Mouse (Mus musculus) brown adipose tissue, adult 24 weeks (tissue): ENCODE measurements at regions not wholly inside any gene's neighbourhood (a gene's known extent, or its start where the extent isn't known, plus 50 kb on each side); places are given as distances from the start of the nearest gene placed in this dataset.

Source experiments
- H3K27ac ChIP-seq: fragments of 200-500 bp; replicated peaks from 2 replicates; pipeline ENCODE4 v1.5.1; 2012; ENCODE audit warnings: low read depth, mild to moderate bottlenecking, low read length
- H3K4me1 ChIP-seq: fragments of 200-500 bp; 2 replicates; pipeline ENCODE4 v1.6.1; 2012; ENCODE audit warnings: low read length, mixed read lengths; ENCODE audit not compliant: control insufficient read depth, insufficient read depth, insufficient read length
- H3K4me3 ChIP-seq: fragments of 200-500 bp; 2 replicates; pipeline ENCODE4 v1.5.1; 2012; ENCODE audit warnings: low read depth, mild to moderate bottlenecking, low read length, moderate library complexity; ENCODE audit not compliant: insufficient read depth

DNA sequence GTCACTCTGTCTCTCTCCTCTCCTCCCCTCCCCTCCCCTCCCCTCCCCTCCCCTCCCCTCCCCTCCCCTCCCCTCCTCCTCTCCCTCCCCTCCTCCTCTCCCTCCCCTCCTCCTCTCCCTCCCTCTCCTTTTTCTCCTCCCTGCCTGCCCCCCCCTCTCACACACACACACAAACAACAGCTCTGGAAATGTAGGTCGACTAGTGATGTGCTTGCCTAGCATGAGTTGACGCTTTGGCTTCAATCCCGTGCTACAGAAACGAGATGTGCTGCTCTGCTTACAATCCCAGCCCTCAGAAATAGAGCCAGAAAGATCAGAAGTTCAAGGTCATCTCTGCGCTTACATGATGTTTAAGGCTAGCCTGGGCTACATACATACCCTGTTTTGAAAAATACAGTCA is 254.9 kb downstream of the Bcor start:
- Histone ChIP-seq H3K4me3 (no peak overlapping the region), H3K4me1 (no peaks in the 10 kb centered on the region), H3K27ac (no peak overlapping the region)

DNA sequence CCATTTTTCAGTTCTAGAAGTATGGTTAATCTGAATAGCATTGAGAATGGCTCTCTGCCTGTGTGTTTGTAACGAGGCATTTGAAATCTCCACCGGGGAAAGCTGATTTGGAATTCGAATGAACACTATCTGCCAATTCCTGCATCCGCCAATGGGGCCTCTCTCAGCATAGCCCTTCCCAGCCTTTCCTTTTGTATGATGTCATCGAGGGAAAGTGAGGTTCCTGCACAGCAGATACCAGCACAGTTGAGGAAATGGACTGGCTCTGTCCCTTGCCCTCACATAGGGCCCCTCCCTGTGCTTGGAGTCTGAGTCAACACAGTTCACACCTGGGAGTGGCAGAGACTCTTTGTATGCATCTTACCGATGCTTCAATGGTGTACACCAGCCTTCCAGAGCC is 253.0 kb downstream of the Bcor start:
- no peak overlapping the region for H3K4me3 ChIP-seq
- H3K4me1 ChIP-seq = no peaks in the 10 kb centered on the region
- no peak overlapping the region for H3K27ac ChIP-seq

GRCm38 (mm10) chrX:11915984-11916383 is 244.2 kb downstream of the Bcor start:
- Histone ChIP-seq H3K4me1 (peaks cover 7% of the 10 kb centered on the region), H3K27ac (no peak overlapping the region), H3K4me3 (no peak overlapping the region)

- H3K27ac ChIP-seq = no peak overlapping the region
- peaks cover 7% of the 10 kb centered on the region for H3K4me1 ChIP-seq
- H3K4me3 ChIP-seq = no peak overlapping the region
These were observed 239.9 kb downstream of the Bcor start for GRCm38 (mm10) chrX:11920231-11920630.

GRCm38 (mm10) chrX:11924639-11925302 is 235.4 kb downstream of the Bcor start:
- no peak overlapping the region for H3K4me3 ChIP-seq
- H3K27ac ChIP-seq = no peak overlapping the region
- peaks cover 7% of the 10 kb centered on the region for H3K4me1 ChIP-seq

DNA sequence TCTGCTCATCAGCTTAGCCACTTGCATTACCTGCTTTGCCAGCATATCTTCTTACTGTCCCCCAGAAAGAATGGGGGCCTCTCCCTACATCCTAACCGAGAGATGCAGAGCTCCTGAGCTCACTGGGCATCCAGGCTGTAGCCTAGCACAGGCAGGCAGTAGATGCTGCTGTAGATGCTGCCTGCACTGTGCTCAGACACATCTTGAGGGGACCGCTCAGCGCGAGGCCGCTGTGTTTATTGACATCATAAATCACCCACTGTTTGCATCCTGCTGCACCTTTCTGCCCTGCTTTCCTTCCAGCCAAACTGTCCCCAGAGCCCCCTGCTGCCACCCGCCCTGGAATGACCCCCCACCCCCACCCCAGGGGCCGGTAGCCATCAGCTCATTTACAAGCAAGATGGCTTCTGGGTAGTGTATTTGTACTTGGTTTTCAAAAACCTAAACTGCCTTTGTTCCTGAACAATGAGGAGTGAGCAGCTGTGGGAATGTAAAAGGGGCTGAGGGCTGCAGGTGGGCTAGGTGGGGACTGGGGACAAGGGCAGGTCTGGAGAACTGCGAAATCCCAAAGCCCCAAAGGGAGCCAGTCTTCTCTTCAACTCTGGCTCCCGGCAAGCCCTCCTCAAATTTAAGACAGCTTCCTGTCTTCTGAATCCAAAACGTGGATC is 233.2 kb downstream of the Bcor start:
- no peaks in the 10 kb centered on the region for H3K4me1 ChIP-seq
- H3K27ac ChIP-seq = no peak overlapping the region
- H3K4me3 ChIP-seq = no peak overlapping the region

- no peak overlapping the region for H3K4me3 ChIP-seq
- no peak overlapping the region for H3K27ac ChIP-seq
These were observed 230.7 kb downstream of the Bcor start for GRCm38 (mm10) chrX:11929448-11929847.

GRCm38 (mm10) chrX:11931432-11931831 is 228.7 kb downstream of the Bcor start:
- no peaks in the 10 kb centered on the region for H3K4me1 ChIP-seq
- no peak overlapping the region for H3K27ac ChIP-seq
- no peak overlapping the region for H3K4me3 ChIP-seq

More at GRCm38 (mm10) chrX:11929448-11929847, 230.7 kb downstream of the Bcor start:
- H3K4me1 ChIP-seq = no peaks in the 10 kb centered on the region

- no peak overlapping the region for H3K27ac ChIP-seq
- no peak overlapping the region for H3K4me3 ChIP-seq
- no peaks in the 10 kb centered on the region for H3K4me1 ChIP-seq
These were observed 224.8 kb downstream of the Bcor start for GRCm38 (mm10) chrX:11935337-11935736.

DNA sequence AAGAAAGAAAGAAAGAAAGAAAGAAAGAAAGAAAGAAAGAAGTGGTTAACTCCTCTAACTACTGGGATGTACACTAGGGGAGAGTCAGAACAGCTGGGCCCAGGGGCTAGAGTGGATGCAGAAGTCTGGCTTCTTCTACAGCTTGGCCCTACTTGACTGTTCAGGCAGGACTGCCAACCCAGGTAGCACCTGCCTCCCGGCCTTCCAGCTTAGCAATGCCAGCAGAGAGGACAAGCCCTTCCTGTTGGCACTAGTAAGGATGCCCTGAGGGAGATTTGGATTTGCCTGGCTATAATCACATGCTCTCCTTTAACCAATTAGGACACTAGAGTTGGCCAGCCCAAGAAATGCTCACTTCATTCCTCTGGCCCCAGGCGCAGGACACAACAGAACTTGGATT is 219.9 kb downstream of the Bcor start:
- Histone ChIP-seq H3K4me1 (no peaks in the 10 kb centered on the region), H3K27ac (no peak overlapping the region), H3K4me3 (no peak overlapping the region)

GRCm38 (mm10) chrX:11943367-11943766 is 216.8 kb downstream of the Bcor start:
- no peaks in the 10 kb centered on the region for H3K4me1 ChIP-seq
- H3K4me3 ChIP-seq = no peak overlapping the region
- no peak overlapping the region for H3K27ac ChIP-seq

- no peak overlapping the region for H3K27ac ChIP-seq
- H3K4me3 ChIP-seq = no peak overlapping the region
- no peaks in the 10 kb centered on the region for H3K4me1 ChIP-seq
These were observed 215.6 kb downstream of the Bcor start for GRCm38 (mm10) chrX:11944574-11944973.

- no peaks in the 10 kb centered on the region for H3K4me1 ChIP-seq
These were observed 214.9 kb downstream of the Bcor start for GRCm38 (mm10) chrX:11945280-11945679.

DNA sequence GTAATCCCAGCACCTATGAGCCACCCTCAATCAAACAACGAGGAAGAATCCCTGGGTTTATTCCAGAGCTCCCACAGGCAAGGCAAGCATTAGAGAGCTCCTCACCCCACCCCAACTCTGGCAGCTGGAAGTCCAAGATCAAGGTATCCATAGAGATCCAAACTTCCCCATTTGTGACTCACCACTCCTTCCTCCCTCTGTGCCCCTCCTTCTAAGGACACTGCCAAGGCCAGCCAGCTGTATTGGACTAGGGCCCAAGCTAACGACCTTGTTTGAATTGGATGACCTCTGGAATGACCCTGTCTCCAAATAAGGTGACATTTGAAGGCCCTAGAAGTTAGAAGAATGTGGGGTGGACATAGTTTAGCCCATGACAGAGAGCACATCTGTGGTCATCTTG is 208.0 kb downstream of the Bcor start:
- peaks cover 9% of the 10 kb centered on the region; the same call in 1 of the 2 replicates for H3K4me1 ChIP-seq
- no peak overlapping the region for H3K4me3 ChIP-seq
- H3K27ac ChIP-seq = no peak overlapping the region

More at GRCm38 (mm10) chrX:11945280-11945679, 214.9 kb downstream of the Bcor start:
- Histone ChIP-seq H3K27ac (no peak overlapping the region), H3K4me3 (no peak overlapping the region)

- Histone ChIP-seq H3K4me3 (no peak overlapping the region), H3K4me1 (peaks cover 9% of the 10 kb centered on the region; the same call in 1 of the 2 replicates), H3K27ac (no peak overlapping the region; the same call in 1 of the 2 replicates)
These were observed 204.0 kb downstream of the Bcor start for GRCm38 (mm10) chrX:11956194-11956593.

DNA sequence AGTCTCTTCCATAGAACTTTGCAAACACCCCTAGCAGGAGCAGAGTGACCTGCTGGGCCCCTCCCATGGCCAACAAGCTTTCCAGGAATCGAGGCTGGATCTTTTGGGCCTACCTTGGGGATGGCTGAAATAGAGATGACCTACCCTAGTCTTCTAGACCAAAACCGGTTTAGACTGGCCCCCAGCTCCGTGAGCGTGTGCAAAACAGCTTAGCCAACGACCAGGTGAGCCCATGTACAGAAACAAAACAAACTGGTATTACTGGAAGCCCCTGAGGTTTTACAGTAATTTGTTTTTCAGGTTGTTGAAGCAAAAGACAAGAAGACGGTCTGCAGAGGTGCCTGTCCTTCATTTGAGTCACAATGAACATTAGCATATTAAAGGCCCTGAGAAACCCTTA is 203.1 kb downstream of the Bcor start:
- Histone ChIP-seq H3K27ac (no peak overlapping the region), H3K4me1 (peaks cover 9% of the 10 kb centered on the region; the same call in 1 of the 2 replicates), H3K4me3 (no peak overlapping the region)
